ENCODE assay signal across 8 mouse cellular contexts in the genomic region with DNA sequence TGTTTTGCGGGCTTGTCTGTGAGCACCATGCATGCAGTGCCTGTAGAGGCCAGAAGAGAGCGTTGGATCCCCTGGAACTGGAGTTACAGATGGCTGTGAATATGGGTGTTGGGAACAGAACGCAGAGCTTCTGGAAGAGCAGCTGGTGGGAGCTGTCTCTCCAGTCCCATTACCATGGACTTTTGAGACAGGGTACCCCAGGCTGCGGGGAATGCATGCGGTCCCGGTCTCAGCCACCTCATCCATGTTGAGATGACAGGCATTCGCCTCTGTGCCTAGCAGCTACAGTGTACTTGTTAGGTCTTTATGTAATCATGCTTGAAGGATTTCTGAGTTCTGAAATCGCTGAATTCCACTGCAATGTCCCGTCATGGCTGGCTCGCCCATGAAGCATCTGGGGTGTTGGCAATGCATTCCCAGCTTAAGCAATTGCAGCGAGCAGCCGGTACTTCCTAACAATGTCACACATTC. TPM values are rescaled to one million over a fixed set of nuclear protein-coding genes. Genes with fewer than 3 reads are reported as not detected.
DNase-seq lines count a peak whose midpoint lies in the region.
"Had no signal": no experiment of that assay in that cellular context is flagged by ENCODE, and none has a peak within 500 bp of the region (broad histone marks: within the 10 kb centered on the region; RNA-seq: fewer than 3 reads in every experiment).

No protein-coding gene starts in this region.

- DNase-seq in layer of hippocampus, adult 11-12 months (ENCODE audit: low spot score), result peak; percentile 72
- no peak for DNase-seq in layer of hippocampus, adult 9-10 months (ENCODE audit: low spot score)
- DNase-seq in brain, embryonic 18.5 days (ENCODE audit: low read depth, low spot score), result peak; percentile 57
- DNase-seq in left cerebral cortex, adult 18-20 months (ENCODE audit: low spot score in 2 of 2), result peak; percentile 65 to 72
- DNase-seq in right cerebral cortex, postnatal 25 days, result peak; percentile 69
- DNase-seq in cerebellum, postnatal 14 days, result no peak
- DNase-seq in adrenal gland, postnatal 4 days (ENCODE audit: low spot score in 2 of 2), result no peak

RNA-seq across cellular contexts. Expression of a gene that starts 7.7 kb away (rescaled TPM):
- 10 to 100 TPM; 70.5 to 83.0 TPM for total RNA-seq in left cerebral cortex, adult 18-20 months (2021)
- 10 to 100 TPM; 10.7 to 15.8 TPM for total RNA-seq in adrenal gland, postnatal 4 days (2021)
- total RNA-seq: gastrocnemius, adult 8-10 months had no signal

RNA-seq across cellular contexts. Expression of a gene that starts 22.3 kb away (rescaled TPM):
- total RNA-seq in left cerebral cortex, adult 18-20 months (2021), result not detected
- under 1 TPM; 0.56 to 0.78 TPM for total RNA-seq in adrenal gland, postnatal 4 days (2021)
- total RNA-seq: gastrocnemius, adult 8-10 months had no signal

RNA-seq across cellular contexts. Expression of a gene that starts 43.8 kb away (rescaled TPM):
- total RNA-seq in left cerebral cortex, adult 18-20 months (2021), result 10 to 100 TPM; 34.0 to 41.6 TPM
- 10 to 100 TPM; 47.6 to 51.4 TPM for total RNA-seq in adrenal gland, postnatal 4 days (2021)

RNA-seq across cellular contexts. Expression of a gene that starts 43.9 kb away (rescaled TPM):
- 10 to 100 TPM; 28.7 to 31.0 TPM for total RNA-seq in left cerebral cortex, adult 18-20 months (2021)
- 10 to 100 TPM; 11.8 to 13.5 TPM for total RNA-seq in adrenal gland, postnatal 4 days (2021)

RNA-seq across cellular contexts. Expression of a gene that starts 55.4 kb away (rescaled TPM):
- total RNA-seq in left cerebral cortex, adult 18-20 months (2021), result 10 to 100 TPM; 73.1 to 78.8 TPM
- total RNA-seq in adrenal gland, postnatal 4 days (2021), result 10 to 100 TPM; 13.7 to 17.2 TPM

Comparison
In these comparisons a context has a peak if more than half of its experiments do, and no peak if none do; other contexts are left out.
1. DNase-seq: peak in layer of hippocampus, adult 11-12 months (single experiment), brain, embryonic 18.5 days (single experiment), left cerebral cortex, adult 18-20 months (2 of 2) and right cerebral cortex, postnatal 25 days (single experiment); none in layer of hippocampus, adult 9-10 months (single experiment), cerebellum, postnatal 14 days (0 of 2) and adrenal gland, postnatal 4 days (0 of 2).
2. RNA of a gene that starts 7.7 kb away (total RNA-seq): 70.5 to 83.0 TPM in left cerebral cortex, adult 18-20 months; 10.7 to 15.8 TPM in adrenal gland, postnatal 4 days; every median in the first group is over 4 times any median in the second.